Mouse (Mus musculus) C2C12 (cell line): ENCODE measurements around the gene Calcoco2.

Experiments used
- CEBPB ChIP-seq: IDR thresholded peaks from one replicate; pipeline ENCODE4 v1.6.1; 2011; ENCODE audit warnings: low read depth, mild to moderate bottlenecking, control low read depth, moderate library complexity
- CTCF ChIP-seq: IDR thresholded peaks from one replicate; pipeline ENCODE4 v1.5.1; 2011; ENCODE audit not compliant: control insufficient read depth, insufficient read depth, insufficient read length
- MAX ChIP-seq: IDR thresholded peaks from one replicate; pipeline ENCODE4 v1.6.1; 2011; ENCODE audit warnings: mild to moderate bottlenecking, control low read depth

DNA sequence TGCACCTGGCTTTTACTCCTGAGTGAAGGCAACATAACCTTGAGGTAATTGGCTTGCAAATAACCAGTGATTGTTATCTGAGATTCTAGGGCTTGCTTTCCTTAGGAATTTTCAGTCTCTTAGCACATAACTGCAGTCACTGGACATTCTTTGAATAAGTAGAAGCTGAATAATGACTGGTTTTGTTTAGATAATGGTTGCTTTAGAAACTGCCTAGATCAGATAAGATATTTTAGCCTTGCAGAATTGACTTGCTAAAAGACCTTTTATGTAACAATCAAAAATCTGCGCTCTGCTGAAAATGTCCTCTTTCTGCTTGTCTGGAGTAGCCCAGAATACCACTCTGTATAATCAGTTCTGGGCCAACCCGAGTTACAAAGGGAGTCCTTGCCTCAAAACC is 2.3 kb upstream of the Calcoco2 start:
- TF ChIP-seq CTCF (no peak), MAX (no peak), CEBPB (no peak)
